Mouse (Mus musculus) heart, embryonic 16.5 days (tissue): ENCODE measurements around the gene Ercc1. TPM values are rescaled to one million over a fixed set of nuclear protein-coding genes. Genes with fewer than 3 reads are reported as not detected.
A peak's percentile ranks its signal among the peaks of the same experiment; 100 is the strongest.

Source experiments
- ATAC-seq: fragments of 200-750 bp; cut with Nextera tagmentation; replicated peaks from 2 replicates; pipeline ENCODE4 v1.8.0; 2017; ENCODE audit warnings: moderate number of reproducible peaks; ENCODE audit not compliant: insufficient read depth, low FRiP score; ENCODE audit errors: extremely low read depth
- H3K27ac ChIP-seq: fragments of 300-500 bp; sonication (generic); 2 replicates; pipeline ENCODE4 v1.5.1; 2014; ENCODE audit warnings: mild to moderate bottlenecking, low read length, control low read depth, moderate library complexity
- H3K27me3 ChIP-seq: fragments of 300-500 bp; sonication (generic); 2 replicates; pipeline ENCODE4 v1.6.1; 2014; ENCODE audit warnings: low read length, mixed read lengths; ENCODE audit not compliant: control insufficient read depth, insufficient read depth
- H3K36me3 ChIP-seq: fragments of 300-500 bp; sonication (generic); 2 replicates; pipeline ENCODE4 v1.6.1; 2014; ENCODE audit not compliant: control insufficient read depth, insufficient read depth
- H3K4me1 ChIP-seq: fragments of 300-500 bp; sonication (generic); 2 replicates; pipeline ENCODE4 v1.6.1; 2014; ENCODE audit warnings: low read length, mixed read lengths; ENCODE audit not compliant: control insufficient read depth, insufficient read depth
- H3K4me2 ChIP-seq: fragments of 300-500 bp; sonication (generic); 2 replicates; pipeline ENCODE4 v1.6.1; 2014; ENCODE audit warnings: low read depth, mild to moderate bottlenecking, control low read depth, low read length
- H3K4me3 ChIP-seq: fragments of 300-500 bp; sonication (generic); 2 replicates; pipeline ENCODE4 v1.5.1; 2014; ENCODE audit warnings: mild to moderate bottlenecking, control low read depth, low read length
- H3K9ac ChIP-seq: fragments of 300-500 bp; sonication (generic); 2 replicates; pipeline ENCODE4 v1.6.1; 2014; ENCODE audit warnings: low read length, control low read depth
- H3K9me3 ChIP-seq: fragments of 300-500 bp; sonication (generic); replicated peaks from 2 replicates; pipeline ENCODE4 v1.6.1; 2016; ENCODE audit warnings: low read length; ENCODE audit not compliant: control insufficient read depth
- WGBS: fragments of 180-500 bp; shearing (Covaris S2); extraction: QIAGEN DNeasy Blood & Tissue Kit; methylation state at CpG from one replicate; pipeline ENCODE4 v1.1.7; 2014; 5-methylcytosine and 5-hydroxymethylcytosine counted together
- polyA plus RNA-seq: library from polyadenylated mRNA; unstranded; fragments of >200 nt; fragmentation: Nextera tagmentation; extraction: Ambion mirVana; gene quantifications from 2 replicates; pipeline ENCODE4 v1.2.1, GENCODE M21; 2015

The Ercc1 gene
- polyA plus RNA-seq, 1 experiment from 2014 or later: 61.0 TPM

DNA sequence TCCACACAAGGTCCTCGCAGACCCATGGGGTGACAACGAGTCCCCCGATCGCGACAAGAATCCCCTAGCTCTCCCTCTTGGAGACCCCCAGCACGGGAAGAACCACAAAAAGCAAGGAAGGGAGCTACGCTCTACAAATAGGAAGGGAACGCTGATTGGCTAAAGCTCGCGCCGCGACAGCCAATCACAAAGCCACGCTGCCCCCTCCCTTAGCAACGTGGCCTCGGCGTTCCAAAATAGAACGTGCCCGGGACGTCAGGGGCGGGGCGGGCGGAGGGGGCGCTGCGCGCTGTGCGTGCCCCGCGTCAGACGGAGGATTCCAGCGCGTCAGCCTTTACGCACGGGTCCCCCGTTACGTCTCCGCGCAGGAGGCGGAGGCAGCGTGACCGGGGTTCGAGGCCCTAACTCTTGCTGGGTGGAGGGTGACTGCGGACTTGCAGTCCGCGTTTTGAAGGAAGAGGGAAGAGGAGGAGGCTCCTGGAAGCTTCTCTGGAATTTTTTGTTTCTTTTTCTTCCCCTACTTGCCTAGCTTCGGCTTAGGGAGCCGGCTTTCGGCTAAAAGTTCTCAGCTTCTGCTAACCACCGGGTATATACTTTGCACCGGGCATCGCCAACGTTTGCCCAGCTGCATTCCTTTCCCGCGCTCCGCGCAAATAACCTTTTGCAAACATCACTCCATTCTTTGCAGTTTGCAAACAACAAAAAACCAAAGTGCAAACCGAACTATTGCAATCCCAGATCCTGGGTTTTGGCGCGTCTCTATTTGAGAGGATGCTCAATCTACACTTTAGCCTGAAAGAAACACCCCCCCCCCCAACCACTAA, 35.9 kb upstream of the Ercc1 start:
- no peaks in the 10 kb centered on the region for H3K36me3 ChIP-seq
- no peaks in the 10 kb centered on the region for H3K9me3 ChIP-seq
- peak overlapping the region; percentile 87 for H3K27ac ChIP-seq
- peak overlapping the region; percentile 100 for H3K4me2 ChIP-seq
- peak; percentile 85 for ATAC-seq
- H3K27me3 ChIP-seq: peaks cover 34% of the 10 kb centered on the region
- peaks cover 29% of the 10 kb centered on the region for H3K4me1 ChIP-seq
- peak overlapping the region; percentile 78 for H3K9ac ChIP-seq
- WGBS: under 1% methylated on average over 58 of the region's 58 CpGs
- H3K4me3 ChIP-seq: peak overlapping the region; percentile 78

DNA sequence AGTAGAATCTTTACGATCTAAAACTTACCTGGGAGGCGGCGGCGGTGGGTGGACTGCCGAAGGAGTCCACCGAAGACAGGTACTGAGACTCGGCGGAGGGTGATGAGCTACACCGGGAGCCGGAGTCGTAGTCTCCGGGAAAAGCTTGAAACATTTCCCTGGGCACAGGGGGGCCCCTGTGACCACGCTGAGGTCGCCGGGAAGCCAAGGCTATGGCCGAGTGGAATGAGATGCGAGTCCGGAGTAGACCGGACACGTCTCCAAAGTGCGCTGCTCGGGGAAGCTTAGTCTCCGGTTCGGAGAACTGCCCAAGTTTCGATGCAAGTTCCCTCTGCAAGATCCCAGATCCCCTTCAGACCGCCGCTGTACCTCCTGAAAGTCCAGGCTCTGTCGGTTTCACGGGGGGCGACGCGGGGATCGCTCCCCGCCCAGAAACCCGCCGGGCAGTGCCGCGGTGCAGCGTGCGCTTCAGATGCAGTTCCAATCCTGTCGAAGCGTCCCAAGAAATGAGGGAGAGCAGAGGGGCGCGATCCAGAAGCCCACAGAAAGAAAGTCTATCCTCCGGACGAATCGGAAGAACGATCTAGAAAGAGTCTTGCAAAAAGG, 35.2 kb upstream of the Ercc1 start:
- Histone ChIP-seq H3K36me3 (no peaks in the 10 kb centered on the region), H3K9me3 (no peaks in the 10 kb centered on the region), H3K9ac (peak overlapping the region; percentile 76), H3K27ac (no peak overlapping the region; the same call in 1 of the 2 replicates), H3K4me1 (peaks cover 23% of the 10 kb centered on the region), H3K4me3 (peak overlapping the region; percentile 78), H3K4me2 (peak overlapping the region; percentile 100), H3K27me3 (peaks cover 29% of the 10 kb centered on the region)
- ATAC-seq: no peak
- under 1% methylated on average over 48 of the region's 48 CpGs for WGBS

DNA sequence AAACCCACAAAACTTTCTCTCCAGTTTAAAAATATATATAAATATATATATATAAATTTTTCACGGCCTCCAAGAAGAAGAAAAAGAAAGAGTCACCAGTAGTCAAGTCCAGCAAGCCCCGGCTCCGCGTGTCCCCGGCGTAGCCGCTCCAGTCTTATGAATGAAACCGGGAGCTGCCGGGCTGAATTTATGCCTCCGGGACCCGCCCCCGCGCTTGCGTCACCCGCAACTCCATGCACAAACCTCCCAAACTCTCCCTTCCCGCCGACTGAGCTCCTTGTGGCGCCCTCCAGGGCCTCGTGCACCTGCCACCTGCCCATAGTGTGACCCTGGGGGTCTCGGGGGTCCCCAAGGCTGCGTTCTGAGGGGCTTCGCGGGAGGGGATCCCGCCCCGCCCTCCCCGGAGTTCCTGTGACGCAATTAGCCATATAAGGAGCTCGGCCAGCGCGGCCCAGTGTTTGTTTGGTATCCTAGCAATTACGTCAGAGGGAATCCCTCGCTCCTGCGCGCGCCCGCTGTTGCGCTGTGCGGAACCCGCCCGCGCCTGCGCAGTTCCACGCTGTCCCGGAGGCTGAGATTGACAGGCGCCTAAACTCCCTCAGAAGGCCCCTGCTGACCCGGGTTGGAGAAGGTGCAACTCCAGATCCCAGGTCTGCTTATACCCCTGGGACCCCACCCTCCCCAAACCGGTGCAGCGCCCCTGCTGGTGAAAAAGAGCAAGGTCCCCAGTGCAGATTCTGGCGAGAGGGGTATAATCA, 34.5 kb upstream of the Ercc1 start, which contains the start of gene Fosb:
Gene Fosb, minus strand, starts transcription at position 168 of the 758 bp plus-strand sequence.
- Histone ChIP-seq H3K9ac (peak within 1 kb of the TSS; percentile 76), H3K9me3 (no peaks in the 10 kb centered on the region), H3K27me3 (peaks cover 23% of the 10 kb centered on the region), H3K27ac (peak within 1 kb of the TSS; percentile 54; the same call in 1 of the 2 replicates), H3K36me3 (no peaks in the 10 kb centered on the region), H3K4me2 (peak within 1 kb of the TSS; percentile 100), H3K4me1 (peaks cover 16% of the 10 kb centered on the region), H3K4me3 (peak within 1 kb of the TSS; percentile 78)
- WGBS: under 1% methylated on average over 49 of the region's 49 CpGs
- peak; percentile 83 for ATAC-seq

DNA sequence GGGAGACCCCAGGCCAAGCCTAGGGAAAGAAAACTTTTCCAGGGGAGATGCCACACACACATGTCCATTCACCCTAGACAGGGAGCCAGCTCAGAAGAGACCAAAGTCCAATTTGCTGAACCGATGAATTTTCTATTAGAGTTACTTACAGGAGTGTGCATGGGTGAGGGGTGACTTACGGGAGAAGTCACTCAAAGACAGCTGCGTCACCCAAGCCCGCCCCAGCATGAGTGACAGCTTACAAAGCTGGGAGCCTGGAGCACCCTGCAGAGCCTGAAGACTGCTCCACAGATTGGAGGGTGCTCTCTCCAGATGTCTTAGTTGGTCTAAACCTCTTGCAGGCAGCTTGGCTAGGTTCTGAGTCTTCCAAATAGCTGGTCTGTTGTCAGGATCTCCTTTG, 32.6 kb upstream of the Ercc1 start:
- 36% methylated on average over 4 of the region's 4 CpGs for WGBS
- Histone ChIP-seq H3K36me3 (no peaks in the 10 kb centered on the region), H3K4me3 (no peak overlapping the region), H3K27ac (no peak overlapping the region), H3K9ac (no peak overlapping the region), H3K9me3 (no peaks in the 10 kb centered on the region), H3K27me3 (peaks cover 3% of the 10 kb centered on the region; the same call in 1 of the 2 replicates), H3K4me1 (peaks cover 18% of the 10 kb centered on the region), H3K4me2 (no peak overlapping the region)
- no peak for ATAC-seq

DNA sequence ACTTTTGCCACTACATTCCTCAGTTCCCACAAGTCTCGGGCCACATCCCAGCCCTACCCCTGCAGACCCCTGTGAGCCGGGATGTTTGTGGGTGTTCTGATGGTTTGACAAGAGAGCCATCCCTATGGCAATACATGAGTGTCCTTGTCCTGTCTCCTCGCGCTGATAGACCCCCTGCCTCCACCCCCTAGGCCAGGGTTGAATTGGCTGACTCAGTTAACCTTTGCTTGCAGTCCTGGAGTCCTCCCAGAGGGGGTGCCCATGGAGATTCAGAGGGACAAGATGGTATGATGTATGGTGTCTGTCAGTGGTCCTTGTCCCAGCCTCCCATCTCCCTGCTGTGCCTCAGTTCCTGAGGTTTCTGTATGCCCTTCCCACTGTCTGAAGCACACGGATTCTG, 30.5 kb upstream of the Ercc1 start:
- Histone ChIP-seq H3K4me3 (no peak overlapping the region), H3K4me1 (peaks cover 10% of the 10 kb centered on the region), H3K9me3 (no peaks in the 10 kb centered on the region), H3K27ac (no peak overlapping the region), H3K4me2 (no peak overlapping the region), H3K9ac (no peak overlapping the region), H3K36me3 (no peaks in the 10 kb centered on the region), H3K27me3 (no peaks in the 10 kb centered on the region; the same call in 1 of the 2 replicates)
- ATAC-seq: no peak
- WGBS: 53% methylated on average over 5 of the region's 5 CpGs

DNA sequence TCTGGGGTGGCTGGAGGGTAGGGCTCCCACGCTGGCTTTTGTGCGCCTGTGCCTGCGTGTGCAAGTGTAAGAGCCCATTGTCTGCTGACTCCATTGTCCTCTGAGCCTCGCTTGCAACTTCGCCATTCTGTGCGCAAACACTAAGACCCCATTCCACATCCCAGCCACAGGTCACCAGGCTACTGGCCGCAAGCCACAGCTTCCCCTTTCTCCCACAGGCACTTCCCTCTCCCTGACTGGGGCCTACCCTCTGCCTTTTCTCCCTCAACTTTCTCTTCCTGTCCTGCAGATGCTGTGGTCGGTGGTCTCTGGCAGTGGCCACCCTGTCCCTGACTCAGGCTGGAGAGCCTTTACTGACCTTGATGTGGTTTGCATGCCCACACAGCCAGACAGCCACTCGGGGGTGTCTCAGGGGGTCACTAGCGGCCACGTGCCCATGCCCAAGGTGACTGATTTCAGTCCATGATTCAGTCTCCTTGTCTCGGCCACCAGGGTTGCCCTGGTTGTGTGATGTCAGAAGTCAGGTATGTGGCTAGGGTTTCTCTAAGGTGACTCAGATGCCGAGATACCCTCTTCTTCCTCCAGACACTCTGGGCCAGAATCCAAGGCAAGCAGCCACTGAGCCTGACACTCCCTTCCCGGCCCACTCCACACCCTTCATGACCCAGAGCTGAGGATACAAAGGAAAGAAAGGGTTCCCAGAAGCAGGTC, 28.0 kb upstream of the Ercc1 start:
- 50% methylated on average over 14 of the region's 14 CpGs for WGBS
- H3K9ac ChIP-seq: no peak overlapping the region
- no peak overlapping the region for H3K4me2 ChIP-seq

DNA sequence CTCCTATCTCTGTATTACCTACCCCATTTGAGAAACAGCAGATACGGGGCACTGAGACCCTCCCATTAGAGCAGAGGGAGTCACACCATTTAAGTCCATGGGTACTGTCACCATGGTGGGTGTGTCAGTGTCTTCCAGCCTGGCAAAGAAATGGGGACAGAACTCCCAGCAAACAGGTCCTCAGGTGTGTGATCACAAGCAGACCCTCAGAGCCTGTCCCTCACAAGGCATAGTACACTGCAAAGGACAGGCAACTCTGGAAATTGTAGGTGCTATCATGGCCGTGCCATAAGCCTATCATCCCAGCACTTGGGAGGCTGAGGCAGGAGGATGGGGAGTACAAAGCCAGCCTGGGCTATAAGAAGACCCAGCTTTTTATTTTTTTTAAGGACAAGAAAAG, 26.4 kb upstream of the Ercc1 start:
- 70% methylated on average over 2 of the region's 2 CpGs for WGBS
- no peak for ATAC-seq
- Histone ChIP-seq H3K27ac (no peak overlapping the region), H3K9me3 (no peaks in the 10 kb centered on the region), H3K4me3 (no peak overlapping the region), H3K4me1 (peaks cover 12% of the 10 kb centered on the region), H3K27me3 (no peaks in the 10 kb centered on the region; the same call in 1 of the 2 replicates), H3K4me2 (no peak overlapping the region), H3K36me3 (no peaks in the 10 kb centered on the region), H3K9ac (no peak overlapping the region)

More for the DNA sequence above, 28.0 kb upstream of the Ercc1 start:
- H3K4me3 ChIP-seq: no peak overlapping the region
- peaks cover 12% of the 10 kb centered on the region for H3K4me1 ChIP-seq
- H3K36me3 ChIP-seq: no peaks in the 10 kb centered on the region
- H3K27ac ChIP-seq: no peak overlapping the region
- H3K27me3 ChIP-seq: no peaks in the 10 kb centered on the region; the same call in 1 of the 2 replicates
- H3K9me3 ChIP-seq: no peaks in the 10 kb centered on the region
- ATAC-seq: no peak

DNA sequence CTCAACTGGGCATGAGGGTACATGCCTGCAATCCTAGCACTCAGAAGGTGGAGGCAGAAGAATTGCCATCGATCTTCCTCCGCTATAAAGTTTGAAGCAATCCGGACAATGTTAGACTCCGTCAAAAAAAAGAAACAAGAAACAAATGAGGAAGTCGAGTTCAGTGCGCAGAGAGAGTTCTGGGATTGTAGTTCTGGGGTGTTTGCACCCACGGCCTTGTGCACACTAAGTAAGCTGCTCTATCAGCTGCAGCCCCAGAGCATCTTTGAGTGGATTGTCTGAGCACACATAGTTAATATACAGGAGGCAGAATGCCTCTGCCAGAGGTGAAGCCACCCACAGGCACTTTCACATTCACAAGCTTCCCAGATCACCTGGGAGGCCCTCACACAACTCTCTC, 25.9 kb upstream of the Ercc1 start:
- no peak overlapping the region for H3K9ac ChIP-seq
- 74% methylated on average over 7 of the region's 7 CpGs for WGBS
- H3K4me2 ChIP-seq: no peak overlapping the region
- H3K9me3 ChIP-seq: no peaks in the 10 kb centered on the region
- no peak for ATAC-seq
- no peak overlapping the region for H3K4me3 ChIP-seq
- no peaks in the 10 kb centered on the region; the same call in 1 of the 2 replicates for H3K27me3 ChIP-seq
- peaks cover 12% of the 10 kb centered on the region for H3K4me1 ChIP-seq
- H3K36me3 ChIP-seq: no peaks in the 10 kb centered on the region
- no peak overlapping the region for H3K27ac ChIP-seq
